Mouse (Mus musculus) retina, postnatal 7 days (tissue): ENCODE measurements around the gene Tcf21.

Experiments
- DNase-seq: peaks from one replicate; pipeline ENCODE4 v3.0.0-alpha.2; 2012; ENCODE audit warnings: low read depth, low spot score

The Tcf21 gene

GRCm38 (mm10) chr10:22815461-22816236 is 4.3 kb downstream of the Tcf21 start:
- DNase-seq: no peak

- no peak for DNase-seq
These were observed 5.2 kb downstream of the Tcf21 start for GRCm38 (mm10) chr10:22814771-22815170.

GRCm38 (mm10) chr10:22814294-22814693 is 5.7 kb downstream of the Tcf21 start:
- no peak for DNase-seq

GRCm38 (mm10) chr10:22813317-22813960 is 6.5 kb downstream of the Tcf21 start:
- no peak for DNase-seq

GRCm38 (mm10) chr10:22811921-22812320 is 8.1 kb downstream of the Tcf21 start:
- no peak for DNase-seq

GRCm38 (mm10) chr10:22782684-22783083 is 37.3 kb downstream of the Tcf21 start:
- DNase-seq: no peak

GRCm38 (mm10) chr10:22781466-22781865 is 38.5 kb downstream of the Tcf21 start:
- no peak for DNase-seq

GRCm38 (mm10) chr10:22777939-22778338 is 42.0 kb downstream of the Tcf21 start:
- peak; percentile 17 for DNase-seq

GRCm38 (mm10) chr10:22776007-22776698 is 43.8 kb downstream of the Tcf21 start:
- peak; percentile 21 for DNase-seq

GRCm38 (mm10) chr10:22775456-22775855 is 44.5 kb downstream of the Tcf21 start:
- DNase-seq: no peak

- no peak for DNase-seq
These were observed 45.3 kb downstream of the Tcf21 start for GRCm38 (mm10) chr10:22774626-22775025.
